Mouse (Mus musculus): ENCODE measurements around the gene Prkcsh. TPM values are rescaled to one million over a fixed set of nuclear protein-coding genes. Genes with fewer than 3 reads are reported as not detected.

Prkcsh gene
- polyA plus RNA-seq (2012; fragmentation: generic; extraction: Trizol), result 100 to 1,000 TPM; 110 to 200 TPM

DNA sequence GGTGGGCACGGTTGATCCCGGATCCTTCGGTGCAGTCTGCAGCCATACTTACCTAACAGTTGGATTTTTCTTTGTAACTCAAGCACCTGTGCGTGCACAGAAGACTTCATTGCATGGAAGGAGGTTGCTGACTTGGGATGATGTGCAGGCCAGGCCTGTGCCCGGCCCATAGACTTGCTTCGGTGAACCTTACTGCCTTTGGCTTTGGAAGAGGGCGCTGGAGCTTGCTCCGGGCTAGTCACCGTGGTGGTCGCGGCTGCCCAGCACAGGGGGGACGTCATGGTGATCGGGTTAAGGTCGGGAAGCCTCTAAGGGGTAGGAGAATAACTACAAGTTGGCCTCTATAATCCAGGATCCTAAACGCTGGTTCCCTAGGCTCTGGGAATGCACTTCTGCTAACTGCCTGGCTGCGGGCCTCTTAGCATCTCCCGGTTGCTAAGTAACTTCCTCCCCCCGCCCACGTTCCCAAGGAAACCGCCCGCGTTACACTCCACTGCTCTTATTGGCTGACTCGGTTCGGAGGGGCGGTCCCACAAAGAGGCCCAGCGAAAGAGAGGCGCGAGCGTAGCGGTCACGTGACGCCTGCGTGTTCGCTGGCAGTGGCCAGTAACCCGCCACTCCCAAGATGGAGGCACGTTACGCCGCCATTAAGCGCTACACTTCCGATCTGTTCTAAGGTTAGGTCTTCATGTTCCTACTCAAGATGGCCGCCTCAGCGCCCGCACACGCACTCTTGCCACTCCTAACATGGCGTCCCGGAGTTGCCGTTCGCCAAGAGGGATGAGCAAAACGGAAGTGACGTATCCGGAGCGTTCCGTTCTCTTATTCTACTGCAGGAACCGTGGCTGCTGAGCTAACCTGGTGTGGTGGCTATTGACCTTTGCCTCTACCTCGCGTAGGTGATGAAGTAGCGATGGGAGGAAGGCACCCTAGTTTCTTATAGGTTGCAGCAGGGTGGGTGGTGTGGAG, at the start of gene Prkcsh, which contains the start of gene Ccdc151:
TSS of gene Prkcsh (plus strand) at position 613 of the 969 bp plus-strand sequence.
TSS of gene Ccdc151 (minus strand) at position 441 of the 969 bp plus-strand sequence.

DNA sequence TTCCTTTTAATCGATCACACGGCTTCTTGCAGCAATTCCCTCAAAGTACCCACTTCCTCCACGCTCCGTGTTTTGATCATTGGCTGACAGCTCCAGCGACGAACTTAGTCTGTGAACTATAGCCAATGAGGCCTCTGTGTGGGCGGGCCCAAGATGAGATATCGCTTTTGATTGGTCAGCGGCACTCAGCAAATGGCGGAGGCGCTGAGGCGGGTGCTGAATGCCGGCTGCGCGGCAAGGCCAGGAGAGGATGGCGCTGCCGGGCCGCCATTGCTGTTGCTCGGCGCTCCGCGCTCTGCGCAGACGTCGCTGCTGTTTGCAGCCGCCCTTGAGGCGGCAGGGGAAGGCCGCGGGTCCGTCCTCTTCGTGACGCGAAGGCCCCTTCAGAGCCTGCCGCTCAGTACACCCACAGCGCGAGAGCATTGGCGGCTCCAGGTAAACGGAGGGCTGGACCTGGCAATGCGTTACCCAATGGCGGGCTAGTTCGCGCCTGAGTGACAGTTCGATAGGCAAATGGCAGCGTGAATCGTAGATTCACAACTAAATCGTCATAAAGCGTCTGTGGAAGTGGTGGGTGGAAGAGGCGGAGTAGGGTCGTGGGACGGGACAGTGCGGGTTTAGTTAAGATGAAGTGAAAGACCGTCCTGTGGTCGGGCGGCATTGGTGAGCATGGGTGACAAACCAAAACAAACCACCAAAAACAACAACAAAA, 46.9 kb upstream of the Prkcsh start, which contains the start of gene Swsap1:
TSS of gene Swsap1 (plus strand) at position 186 of the 712 bp plus-strand sequence.

DNA sequence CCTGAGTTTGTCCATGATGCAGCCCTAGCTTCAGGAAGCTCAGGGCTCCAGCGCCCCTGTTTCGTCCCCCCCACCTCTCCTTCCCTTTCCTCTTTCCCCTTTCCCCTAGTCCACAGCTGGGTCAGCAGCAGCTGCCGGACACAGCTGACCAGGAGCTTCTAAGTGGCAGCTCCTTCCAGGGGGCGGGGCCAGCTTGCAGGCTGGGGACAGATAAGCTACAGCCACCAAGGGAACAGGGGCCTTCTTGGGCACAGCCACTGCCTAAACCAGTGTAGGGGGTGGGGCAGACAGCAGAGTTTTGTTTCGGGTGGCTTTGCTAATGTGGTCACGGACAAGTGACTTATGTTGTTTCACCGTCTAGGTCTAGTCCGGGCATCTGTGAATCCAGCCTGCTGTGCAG, 39.2 kb upstream of the Prkcsh start, which contains the start of gene Epor:
TSS of gene Epor (minus strand) at position 90 of the 400 bp plus-strand sequence.

GRCm38 (mm10) chr9:21989230-21990110, 13.1 kb upstream of the Prkcsh start, which contains the start of gene Rgl3:
Rgl3 (minus strand) TSS chr9:21989446.

GRCm38 (mm10) chr9:22051958-22052254, 49.3 kb downstream of the Prkcsh start, which contains the start of gene Elavl3:
Elavl3 (minus strand) TSS chr9:22052023.

Other genes starting within 250 kb of the Prkcsh start
- 10 to 100 TPM; 66.5 to 79.4 TPM for gene Spc24, start 242.5 kb upstream of the Prkcsh start, polyA plus RNA-seq (2012; fragmentation: generic; extraction: Trizol)
- 10 to 100 TPM; 13.4 to 57.5 TPM for gene Kank2, start 204.1 kb upstream of the Prkcsh start, polyA plus RNA-seq (2012; fragmentation: generic; extraction: Trizol)
- gene Angptl8, start 167.3 kb upstream of the Prkcsh start, polyA plus RNA-seq (2012; fragmentation: generic; extraction: Trizol), result not detected
- gene Dock6, start 150.2 kb upstream of the Prkcsh start, polyA plus RNA-seq (2012; fragmentation: generic; extraction: Trizol), result 10 to 100 TPM in 1 of 2 experiments, 1 to 10 TPM in 1; 2.3 to 10.7 TPM
- gene Rab3d, start 84.6 kb upstream of the Prkcsh start, polyA plus RNA-seq (2012; fragmentation: generic; extraction: Trizol), result 10 to 100 TPM in 1 of 2 experiments, 1 to 10 TPM in 1; 2.4 to 10.6 TPM
- gene Ccdc159, start 75.3 kb upstream of the Prkcsh start, polyA plus RNA-seq (2012; fragmentation: generic; extraction: Trizol), result 1 to 10 TPM; 2.1 to 6.2 TPM
- gene Tmem205, start 75.2 kb upstream of the Prkcsh start, polyA plus RNA-seq (2012; fragmentation: generic; extraction: Trizol), result 100 to 1,000 TPM in 1 of 2 experiments, 10 to 100 TPM in 1; 68.4 to 138 TPM
- 10 to 100 TPM; 10.1 to 21.5 TPM for gene Plppr2, start 65.8 kb upstream of the Prkcsh start, polyA plus RNA-seq (2012; fragmentation: generic; extraction: Trizol)
- gene Swsap1, start 47.1 kb upstream of the Prkcsh start, polyA plus RNA-seq (2012; fragmentation: generic; extraction: Trizol), result 1 to 10 TPM; 6.5 to 8.7 TPM
- under 1 TPM; 0.04 to 0.52 TPM for gene Epor, start 39.3 kb upstream of the Prkcsh start, polyA plus RNA-seq (2012; fragmentation: generic; extraction: Trizol)
- gene Rgl3, start 13.4 kb upstream of the Prkcsh start, polyA plus RNA-seq (2012; fragmentation: generic; extraction: Trizol), result 10 to 100 TPM in 1 of 2 experiments, 1 to 10 TPM in 1; 4.1 to 10.4 TPM
- 1 to 10 TPM in 1 of 2 experiments, under 1 TPM in 1; 0.64 to 1.9 TPM for gene Ccdc151, start 172 bp upstream of the Prkcsh start, polyA plus RNA-seq (2012; fragmentation: generic; extraction: Trizol)
- gene Elavl3, start 49.2 kb downstream of the Prkcsh start, polyA plus RNA-seq (2012; fragmentation: generic; extraction: Trizol), result under 1 TPM in 1 of 2 experiments, not detected in 1; 0.05 TPM
- not detected for gene Gm49318, start 68.5 kb downstream of the Prkcsh start, polyA plus RNA-seq (2012; fragmentation: generic; extraction: Trizol)
- gene Zfp653, start 68.6 kb downstream of the Prkcsh start, polyA plus RNA-seq (2012; fragmentation: generic; extraction: Trizol), result 10 to 100 TPM in 1 of 2 experiments, 1 to 10 TPM in 1; 4.2 to 10.3 TPM
- 10 to 100 TPM; 15.6 to 33.1 TPM for gene Ecsit, start 82.6 kb downstream of the Prkcsh start, polyA plus RNA-seq (2012; fragmentation: generic; extraction: Trizol)
- under 1 TPM; 0.05 to 0.18 TPM for gene Cnn1, start 96.4 kb downstream of the Prkcsh start, polyA plus RNA-seq (2012; fragmentation: generic; extraction: Trizol)
- gene Elof1, start 114.4 kb downstream of the Prkcsh start, polyA plus RNA-seq (2012; fragmentation: generic; extraction: Trizol), result 100 to 1,000 TPM; 183 to 259 TPM
- gene Acp5, start 132.9 kb downstream of the Prkcsh start, polyA plus RNA-seq (2012; fragmentation: generic; extraction: Trizol), result not detected
- gene Pigyl, start 154.0 kb downstream of the Prkcsh start, polyA plus RNA-seq (2012; fragmentation: generic; extraction: Trizol), result 10 to 100 TPM; 51.2 to 91.4 TPM
- not detected for gene Zfp872, start 185.3 kb downstream of the Prkcsh start, polyA plus RNA-seq (2012; fragmentation: generic; extraction: Trizol)
- 1 to 10 TPM; 1.4 to 5.2 TPM for gene Zfp809, start 222.9 kb downstream of the Prkcsh start, polyA plus RNA-seq (2012; fragmentation: generic; extraction: Trizol)

Measured in C3H10T1/2 (cell line).